Mouse (Mus musculus) lung, embryonic 16.5 days (tissue): ENCODE data around the gene Fbxl19. TPM values are rescaled to one million over a fixed set of nuclear protein-coding genes. Genes with fewer than 3 reads are reported as not detected.

ENCODE experiments used
- ATAC-seq: fragments of 200-750 bp; cut with Nextera tagmentation; 2 replicates; pipeline ENCODE4 v1.8.0; 2017; ENCODE audit warnings: low read depth, mild to moderate bottlenecking, moderate library complexity
- H3K27ac ChIP-seq: fragments of 300-500 bp; sonication (generic); 2 replicates; pipeline ENCODE4 v1.5.1; 2014; ENCODE audit warnings: mild to moderate bottlenecking, control low read depth, low read length
- H3K27me3 ChIP-seq: fragments of 300-500 bp; sonication (generic); 2 replicates; pipeline ENCODE4 v1.6.1; 2014; ENCODE audit warnings: low read depth, low read length, mixed read lengths; ENCODE audit not compliant: control insufficient read depth, insufficient read depth
- H3K36me3 ChIP-seq: fragments of 300-500 bp; sonication (generic); 2 replicates; pipeline ENCODE4 v1.6.1; 2014; ENCODE audit warnings: low read length; ENCODE audit not compliant: control insufficient read depth, insufficient read depth
- H3K4me1 ChIP-seq: fragments of 300-500 bp; sonication (generic); replicated peaks from 2 replicates; pipeline ENCODE4 v1.6.1; 2014; ENCODE audit warnings: low read length, mixed read lengths; ENCODE audit not compliant: control insufficient read depth, insufficient read depth
- H3K4me2 ChIP-seq: fragments of 300-500 bp; sonication (generic); 2 replicates; pipeline ENCODE4 v1.6.1; 2014; ENCODE audit warnings: low read depth, low read length, control low read depth
- H3K4me3 ChIP-seq: fragments of 300-500 bp; sonication (generic); 2 replicates; pipeline ENCODE4 v1.5.1; 2014; ENCODE audit warnings: mild to moderate bottlenecking, low read length, control low read depth
- H3K9ac ChIP-seq: fragments of 300-500 bp; sonication (generic); 2 replicates; pipeline ENCODE4 v1.6.1; 2014; ENCODE audit warnings: low read length, control low read depth
- H3K9me3 ChIP-seq: fragments of 300-500 bp; sonication (generic); 2 replicates; pipeline ENCODE4 v1.6.1; 2016; ENCODE audit warnings: low read length; ENCODE audit not compliant: control insufficient read depth
- WGBS: fragments of 180-500 bp; shearing (Covaris S2); extraction: QIAGEN DNeasy Blood & Tissue Kit; methylation state at CpG from one replicate; pipeline ENCODE4 v1.1.7; 2014; 5-methylcytosine and 5-hydroxymethylcytosine counted together
- polyA plus RNA-seq: library from polyadenylated mRNA; unstranded; fragments of >200 nt; fragmentation: Nextera tagmentation; extraction: Ambion mirVana; gene quantifications from 2 replicates; pipeline ENCODE4 v1.2.1, GENCODE M21; 2015

Gene Fbxl19
- 3.1 and 3.8 TPM in 2 replicates for polyA plus RNA-seq

- Histone ChIP-seq H3K36me3 (peaks cover 7% of the 10 kb centered on the region), H3K9ac (peak within 1 kb of the TSS; percentile 69), H3K4me2 (peak within 1 kb of the TSS; percentile 72), H3K27ac (peak within 1 kb of the TSS; percentile 90), H3K4me1 (peaks cover 17% of the 10 kb centered on the region), H3K4me3 (peak within 1 kb of the TSS; percentile 84), H3K27me3 (no peaks in the 10 kb centered on the region), H3K9me3 (no peaks in the 10 kb centered on the region)
- WGBS, result under 1% methylated on average over 26 of the region's 26 CpGs
- ATAC-seq, result no peak
Observed at GRCm38 (mm10) chr7:127744366-127745045, at the start of gene Fbxl19. Gene Fbxl19 (plus strand): TSS chr7:127744543.

DNA sequence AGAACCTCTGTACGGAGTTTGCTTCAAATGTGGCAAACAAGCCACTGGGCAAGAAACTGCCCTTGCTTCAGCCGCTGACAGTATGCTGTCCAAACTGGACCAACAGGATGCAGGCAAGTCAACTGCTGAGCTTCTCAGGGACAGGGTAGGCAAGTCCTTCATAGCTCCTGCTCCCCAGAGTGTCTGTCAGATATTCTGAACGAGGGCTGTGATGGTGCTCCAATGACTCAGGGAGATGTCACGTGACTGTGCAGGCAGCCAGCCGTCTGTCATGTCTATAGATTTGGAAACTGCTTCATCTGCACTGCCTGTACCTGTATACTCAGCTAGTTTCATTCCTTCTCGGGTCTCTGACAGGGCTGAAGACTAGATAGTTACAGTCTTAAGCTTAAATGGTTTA, 45.4 kb upstream of the Fbxl19 start:
- Histone ChIP-seq H3K4me2 (no peak overlapping the region), H3K4me1 (no peaks in the 10 kb centered on the region), H3K9me3 (no peaks in the 10 kb centered on the region; the same call in 1 of the 2 replicates), H3K27me3 (no peaks in the 10 kb centered on the region), H3K4me3 (no peak overlapping the region), H3K27ac (no peak overlapping the region), H3K36me3 (peaks cover 13% of the 10 kb centered on the region), H3K9ac (no peak overlapping the region)
- ATAC-seq, result no peak
- WGBS, result 69% methylated on average over 6 of the region's 6 CpGs

DNA sequence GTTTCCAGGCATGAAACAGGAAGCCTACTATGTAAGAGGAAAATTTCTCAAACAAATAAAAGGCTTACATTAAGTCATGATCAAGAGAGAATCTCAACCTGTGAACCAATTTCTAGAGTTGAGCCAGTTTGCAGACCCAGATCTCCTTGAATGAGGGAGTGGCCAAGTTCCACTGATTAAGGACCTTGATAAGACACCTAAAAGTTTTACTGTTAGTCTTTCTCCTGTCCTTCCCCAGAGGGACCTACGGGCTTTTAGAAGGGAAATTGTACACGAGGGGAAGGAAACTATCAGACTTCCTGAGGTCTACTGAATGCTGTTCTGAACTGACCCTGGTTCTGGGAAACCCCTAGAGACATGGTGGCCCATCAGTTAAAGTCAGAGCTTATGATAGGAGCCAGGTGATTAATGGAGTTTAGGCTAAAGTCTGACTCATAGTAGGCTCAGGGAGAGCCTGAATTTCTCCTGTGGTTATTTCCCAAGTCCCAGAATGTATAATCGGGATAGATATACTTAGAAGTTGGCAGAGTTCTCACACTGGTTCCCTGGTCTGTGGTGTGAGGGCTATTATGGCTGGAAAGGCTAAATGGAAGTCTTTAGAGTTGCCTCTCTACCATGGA, 43.5 kb upstream of the Fbxl19 start:
- no peak overlapping the region for H3K9ac ChIP-seq

DNA sequence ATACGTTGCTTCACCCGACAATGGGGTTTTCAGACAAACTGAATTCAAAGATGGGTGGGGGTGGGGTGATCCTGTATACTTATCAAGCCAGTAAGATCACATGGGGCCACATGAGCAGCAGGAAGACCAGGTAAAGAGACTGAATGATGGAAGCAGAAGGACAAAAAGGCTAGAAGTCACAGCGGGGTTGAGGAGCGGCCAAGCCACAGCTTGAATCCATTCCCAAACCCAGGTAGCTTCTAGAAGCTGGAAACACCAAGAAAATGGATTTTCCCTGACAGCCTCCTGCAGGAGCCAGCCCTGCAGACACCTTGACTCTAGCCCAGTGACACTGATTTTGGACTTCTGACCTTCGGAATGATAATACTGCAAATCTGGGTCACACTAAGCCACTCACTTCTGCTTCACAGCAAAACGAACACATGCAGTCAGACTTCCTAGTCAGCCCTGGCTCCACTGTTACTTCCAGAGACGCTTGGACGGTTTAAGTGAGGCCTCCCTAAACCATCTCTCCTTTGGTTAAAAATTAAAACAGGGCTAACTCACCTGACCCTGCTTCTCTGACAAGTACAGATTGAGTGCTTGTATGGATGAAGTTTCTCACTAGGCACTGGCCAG, 40.7 kb upstream of the Fbxl19 start:
- H3K4me2 ChIP-seq, result no peak overlapping the region
- H3K27me3 ChIP-seq, result no peaks in the 10 kb centered on the region
- WGBS, result 86% methylated on average over 8 of the region's 8 CpGs
- no peak overlapping the region for H3K4me3 ChIP-seq
- ATAC-seq, result no peak
- peaks cover 19% of the 10 kb centered on the region for H3K36me3 ChIP-seq
- H3K9ac ChIP-seq, result no peak overlapping the region
- no peaks in the 10 kb centered on the region; the same call in 1 of the 2 replicates for H3K9me3 ChIP-seq
- no peak overlapping the region for H3K27ac ChIP-seq
- peaks cover 12% of the 10 kb centered on the region for H3K4me1 ChIP-seq

More for the DNA sequence above, 43.5 kb upstream of the Fbxl19 start:
- H3K27me3 ChIP-seq, result no peaks in the 10 kb centered on the region
- H3K4me1 ChIP-seq, result no peaks in the 10 kb centered on the region
- H3K9me3 ChIP-seq, result no peaks in the 10 kb centered on the region; the same call in 1 of the 2 replicates
- WGBS, result 61% methylated on average over 3 of the region's 3 CpGs
- no peak overlapping the region for H3K4me2 ChIP-seq
- H3K27ac ChIP-seq, result no peak overlapping the region
- H3K36me3 ChIP-seq, result peaks cover 19% of the 10 kb centered on the region
- no peak overlapping the region for H3K4me3 ChIP-seq
- ATAC-seq, result no peak

- Histone ChIP-seq H3K4me1 (peaks cover 18% of the 10 kb centered on the region), H3K4me2 (no peak overlapping the region), H3K27ac (no peak overlapping the region), H3K27me3 (no peaks in the 10 kb centered on the region), H3K9ac (no peak overlapping the region), H3K4me3 (no peak overlapping the region), H3K9me3 (no peaks in the 10 kb centered on the region; the same call in 1 of the 2 replicates), H3K36me3 (peaks cover 16% of the 10 kb centered on the region)
- WGBS, result 78% methylated on average over 6 of the region's 6 CpGs
- no peak for ATAC-seq
Observed at GRCm38 (mm10) chr7:127704598-127704997, 39.7 kb upstream of the Fbxl19 start.

DNA sequence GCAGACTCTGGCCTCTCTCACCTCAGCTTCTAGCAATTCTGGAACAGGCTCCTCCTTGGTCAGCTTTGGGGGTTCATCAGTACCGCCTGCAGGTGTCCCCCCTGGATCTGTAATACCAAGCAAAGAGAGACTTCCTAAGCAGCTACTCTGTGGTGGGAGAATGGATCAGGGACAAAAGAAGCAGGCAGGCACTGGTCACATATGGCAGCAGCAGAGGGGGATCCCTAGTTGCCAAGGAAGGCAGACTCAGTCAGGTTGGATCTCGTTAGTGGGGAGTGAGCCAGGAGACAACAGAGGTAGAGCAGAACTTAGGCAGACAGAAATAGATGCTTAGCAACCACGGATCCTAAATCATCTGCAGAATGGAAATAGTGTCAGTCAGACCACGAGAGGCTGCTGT, 38.6 kb upstream of the Fbxl19 start:
- Histone ChIP-seq H3K36me3 (peaks cover 16% of the 10 kb centered on the region), H3K9ac (no peak overlapping the region), H3K4me2 (no peak overlapping the region), H3K4me3 (no peak overlapping the region), H3K9me3 (no peaks in the 10 kb centered on the region; the same call in 1 of the 2 replicates), H3K27me3 (no peaks in the 10 kb centered on the region), H3K4me1 (peaks cover 18% of the 10 kb centered on the region), H3K27ac (no peak overlapping the region)
- 69% methylated on average over 4 of the region's 4 CpGs for WGBS
- ATAC-seq, result no peak

GRCm38 (mm10) chr7:127707045-127707956, 37.0 kb upstream of the Fbxl19 start:
- 28% methylated on average over 22 of the region's 22 CpGs for WGBS
- peaks cover 28% of the 10 kb centered on the region for H3K4me1 ChIP-seq
- H3K9me3 ChIP-seq, result no peaks in the 10 kb centered on the region; the same call in 1 of the 2 replicates
- peak overlapping the region; percentile 81 for H3K4me3 ChIP-seq
- H3K36me3 ChIP-seq, result peaks cover 16% of the 10 kb centered on the region
- H3K9ac ChIP-seq, result peak overlapping the region; percentile 87
- peak overlapping the region; percentile 92 for H3K4me2 ChIP-seq
- peak overlapping the region; percentile 99 for H3K27ac ChIP-seq
- no peaks in the 10 kb centered on the region for H3K27me3 ChIP-seq
- ATAC-seq, result 0 out of 2 replicates have a peak, but pooled peaks have one; percentile 0

DNA sequence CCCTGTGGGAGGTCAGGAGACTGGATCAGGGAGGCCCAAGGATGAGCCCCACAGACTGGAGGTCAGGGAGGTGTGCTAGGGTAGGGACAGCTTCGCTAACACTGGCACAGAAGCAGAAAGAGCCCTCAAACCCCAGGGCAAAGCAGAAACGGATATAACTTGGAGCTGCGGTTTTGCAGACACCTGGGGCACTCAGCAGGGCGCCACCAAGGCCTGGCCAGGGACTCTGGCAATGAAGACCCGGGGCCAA, 36.5 kb upstream of the Fbxl19 start:
- 0% methylated on average over 5 of the region's 5 CpGs for WGBS
- H3K9ac ChIP-seq, result peak overlapping the region; percentile 87
- H3K27ac ChIP-seq, result peak overlapping the region; percentile 99
- H3K36me3 ChIP-seq, result peaks cover 15% of the 10 kb centered on the region
- peaks cover 29% of the 10 kb centered on the region for H3K4me1 ChIP-seq
- H3K9me3 ChIP-seq, result no peaks in the 10 kb centered on the region; the same call in 1 of the 2 replicates
- H3K4me2 ChIP-seq, result peak overlapping the region; percentile 92
- H3K27me3 ChIP-seq, result no peaks in the 10 kb centered on the region
- peak overlapping the region; percentile 81 for H3K4me3 ChIP-seq
- ATAC-seq, result no peak
